Mouse (Mus musculus): ENCODE results near the gene E2f3. TPM values are rescaled to one million over a fixed set of nuclear protein-coding genes. Genes with fewer than 3 reads are reported as not detected.

E2f3 gene
- total RNA-seq, 2 experiments from 2014 or later: 16.4 to 17.8 TPM

DNA sequence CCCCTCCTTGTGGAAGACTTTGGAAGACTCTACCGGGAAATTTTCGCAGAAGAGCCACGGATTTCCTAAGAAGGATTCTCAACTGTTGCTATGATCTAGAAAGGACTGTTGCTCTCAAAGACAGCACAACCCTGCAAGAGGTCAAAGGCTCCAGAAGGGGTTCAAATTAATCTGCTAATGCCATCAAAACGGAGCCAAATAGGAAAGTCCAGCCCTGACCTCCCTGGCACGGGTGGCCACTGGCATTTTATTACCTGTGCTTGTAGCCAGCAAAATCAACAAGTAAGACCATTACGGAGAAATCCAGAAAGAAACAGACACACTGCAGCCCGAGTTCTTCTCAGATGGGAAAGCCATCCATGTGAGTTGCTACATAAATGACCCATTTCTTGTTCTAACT is 45.8 kb downstream of the E2f3 start:
- no peak for DNase-seq
- intact Hi-C loops (cut with DNase I): no loop called here

- no peak for DNase-seq
- intact Hi-C loops (cut with DNase I): no loop called here
These were observed 46.5 kb downstream of the E2f3 start for GRCm38 (mm10) chr13:29939399-29939798.

- intact Hi-C loops (cut with DNase I): no loop called here
- no peak for DNase-seq
These were observed 47.1 kb downstream of the E2f3 start for GRCm38 (mm10) chr13:29938776-29939175.

GRCm38 (mm10) chr13:29926168-29926567 is 59.7 kb downstream of the E2f3 start:
- intact Hi-C loops (cut with DNase I): no loop called here
- no peak for DNase-seq

DNA sequence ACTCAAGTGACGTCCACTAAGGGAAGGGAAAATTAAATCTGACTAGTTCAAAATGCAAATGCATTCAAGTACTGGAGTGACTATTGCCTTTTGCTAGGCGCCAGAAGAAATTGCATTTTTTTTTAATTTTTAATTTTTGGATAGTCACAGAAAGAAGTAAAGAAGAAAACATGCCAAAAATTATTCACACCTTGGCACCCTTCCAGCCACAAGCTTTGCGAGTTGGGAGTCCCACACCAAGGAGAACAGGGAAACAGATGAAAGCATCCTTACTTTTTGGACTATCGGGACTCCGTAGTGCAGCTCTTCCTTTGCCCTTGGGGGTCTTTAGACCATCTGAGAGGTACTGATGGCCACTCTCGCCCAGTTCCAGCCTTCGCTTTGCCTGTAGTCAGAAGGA is 66.0 kb downstream of the E2f3 start:
- DNase-seq: no peak
- intact Hi-C loops (cut with DNase I): no loop called here

- intact Hi-C loops (cut with DNase I): no loop called here
- no peak for DNase-seq
These were observed 69.3 kb downstream of the E2f3 start for GRCm38 (mm10) chr13:29916561-29916960.

DNA sequence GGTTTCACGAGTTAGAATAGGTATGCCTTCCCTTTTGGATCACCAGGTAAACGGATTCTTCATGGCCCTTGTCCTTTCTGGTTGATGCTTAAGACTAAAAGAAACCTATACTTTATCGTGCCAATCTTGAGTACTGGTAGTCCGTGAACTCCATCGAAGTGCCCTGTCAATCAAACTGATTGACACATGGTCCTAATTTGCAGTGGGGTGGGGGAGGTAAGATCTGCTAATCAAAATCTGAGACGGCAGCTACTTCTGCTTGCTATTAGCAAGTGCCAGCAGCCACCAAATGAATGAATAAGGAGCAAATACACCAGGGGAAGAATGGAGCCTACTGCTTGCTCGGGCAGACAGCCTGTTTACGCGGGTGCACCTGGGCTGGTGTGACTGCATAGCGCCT is 72.3 kb downstream of the E2f3 start:
- intact Hi-C loops (cut with DNase I): no loop called here
- DNase-seq: no peak

DNA sequence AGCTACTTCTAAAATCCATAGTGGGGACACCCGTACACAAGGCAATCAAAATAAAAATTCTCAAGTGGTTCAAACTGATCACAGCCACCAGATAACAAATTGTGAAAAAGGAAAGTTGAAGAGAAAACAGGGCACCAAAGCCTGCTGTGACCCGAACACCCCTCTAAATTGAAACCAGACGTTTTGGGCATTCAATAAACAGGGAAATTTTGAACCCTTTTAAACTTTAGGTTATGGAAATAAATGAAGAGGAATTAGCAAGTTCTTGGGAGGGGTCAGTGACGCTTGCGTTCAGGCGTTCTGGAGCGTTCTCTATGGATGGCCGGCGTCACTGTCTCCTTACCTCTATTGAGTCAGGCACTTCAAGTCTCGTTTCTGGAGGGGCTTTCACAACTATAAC is 72.8 kb downstream of the E2f3 start:
- intact Hi-C loops (cut with DNase I): no loop called here
- DNase-seq: no peak

DNA sequence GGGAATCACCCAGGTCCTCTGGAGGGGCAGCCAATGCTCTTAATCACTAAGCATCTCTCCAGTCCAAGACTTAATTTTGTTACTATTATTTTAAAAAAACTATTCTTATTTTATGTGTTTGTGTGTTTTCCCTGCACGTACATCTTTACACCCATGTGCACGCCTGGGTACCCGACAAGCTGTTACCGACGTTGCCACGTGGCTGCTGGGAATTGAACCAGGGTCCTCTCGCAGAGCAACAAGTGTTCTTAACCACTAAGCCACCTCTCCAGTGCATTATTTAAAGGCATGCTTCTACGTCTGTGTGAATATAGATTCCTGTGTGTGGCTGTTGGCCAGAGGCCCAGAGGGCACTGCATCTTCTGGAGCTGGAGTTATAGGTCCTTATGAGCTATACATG is 73.6 kb downstream of the E2f3 start:
- DNase-seq: no peak
- intact Hi-C loops (cut with DNase I): no loop called here

DNA sequence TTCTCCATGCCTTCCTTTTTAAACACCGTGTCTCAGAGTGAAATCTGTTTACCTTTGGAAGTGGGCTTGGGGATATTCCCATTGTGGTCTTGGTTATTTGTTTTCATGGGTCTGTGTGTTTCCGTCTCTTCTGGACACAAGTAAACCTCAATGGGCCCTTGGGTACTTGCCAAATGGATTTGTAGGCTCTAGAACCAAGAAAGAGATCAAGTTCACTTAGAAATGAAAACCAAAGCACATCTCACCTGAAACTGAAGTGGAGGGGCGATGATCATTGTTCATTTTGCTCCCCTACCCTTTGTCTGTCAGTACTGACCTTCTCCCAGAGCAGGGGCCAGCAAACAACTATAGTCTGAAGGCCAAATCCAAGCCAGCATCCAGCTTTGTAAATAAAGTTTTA is 74.7 kb downstream of the E2f3 start:
- intact Hi-C loops (cut with DNase I): no loop called here

DNA sequence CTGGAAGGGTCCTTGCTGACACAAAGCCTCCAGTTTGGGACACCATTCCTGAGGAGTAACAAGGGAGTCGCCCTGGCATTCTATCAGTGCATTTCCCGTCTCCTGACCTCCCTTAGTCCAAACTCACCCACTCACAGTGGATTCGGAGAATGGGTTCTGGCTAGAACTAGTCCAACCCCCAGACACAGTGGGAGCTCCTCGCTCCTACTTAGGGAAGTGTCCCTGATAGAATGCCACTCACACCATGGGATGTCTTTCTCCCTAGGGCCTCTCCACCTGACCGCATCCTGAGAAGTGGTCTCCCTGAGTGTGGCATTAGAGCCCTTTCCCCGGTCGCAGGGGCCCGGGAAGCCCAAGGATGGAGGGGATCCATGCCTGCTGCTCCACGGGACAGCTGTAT is 77.4 kb downstream of the E2f3 start:
- DNase-seq: no peak
- intact Hi-C loops (cut with DNase I): no loop called here

More for the DNA sequence above, 74.7 kb downstream of the E2f3 start:
- no peak for DNase-seq

- no peak for DNase-seq
- intact Hi-C loops (cut with DNase I): no loop called here
These were observed 77.9 kb downstream of the E2f3 start for GRCm38 (mm10) chr13:29907995-29908394.

DNA sequence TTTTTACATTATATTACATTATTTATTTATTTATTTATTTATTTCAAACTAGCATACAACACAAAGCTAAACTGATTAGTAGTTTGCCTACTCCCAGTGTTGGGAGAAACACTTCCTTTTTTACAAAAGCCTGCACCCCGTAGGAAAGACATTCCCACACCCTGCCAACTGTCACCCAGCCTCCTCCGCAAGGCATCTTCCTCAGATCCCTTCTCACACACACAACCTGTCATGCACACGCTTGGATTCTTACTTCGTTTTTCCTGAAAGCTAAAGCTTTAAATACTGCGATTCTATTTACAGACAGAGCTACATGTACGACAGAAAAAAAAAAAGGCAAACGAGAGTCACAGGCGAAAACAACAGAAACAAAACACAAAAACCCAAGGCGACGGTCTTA is 79.1 kb downstream of the E2f3 start:
- intact Hi-C loops (cut with DNase I): no loop called here
- DNase-seq: no peak

DNA sequence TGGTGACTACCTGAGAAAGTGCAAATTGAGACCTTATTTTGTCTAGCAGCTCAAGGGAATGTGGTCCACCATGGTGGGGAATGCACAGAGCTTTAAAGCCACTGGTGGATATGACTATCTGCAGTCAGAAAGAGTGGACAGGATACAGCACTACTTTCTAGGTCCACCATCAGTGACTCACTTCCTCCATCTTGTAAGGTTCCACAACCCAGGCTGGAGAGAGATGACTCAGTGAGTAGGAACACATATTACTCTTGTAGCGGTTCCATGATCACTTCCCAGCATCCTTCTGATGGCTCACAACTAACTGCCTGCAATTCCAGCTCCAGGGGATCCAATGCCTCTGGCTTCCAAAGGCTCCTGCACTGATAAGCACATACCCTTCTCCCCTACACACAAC is 82.5 kb downstream of the E2f3 start:
- intact Hi-C loops (cut with DNase I): no loop called here
- no peak for DNase-seq

DNA sequence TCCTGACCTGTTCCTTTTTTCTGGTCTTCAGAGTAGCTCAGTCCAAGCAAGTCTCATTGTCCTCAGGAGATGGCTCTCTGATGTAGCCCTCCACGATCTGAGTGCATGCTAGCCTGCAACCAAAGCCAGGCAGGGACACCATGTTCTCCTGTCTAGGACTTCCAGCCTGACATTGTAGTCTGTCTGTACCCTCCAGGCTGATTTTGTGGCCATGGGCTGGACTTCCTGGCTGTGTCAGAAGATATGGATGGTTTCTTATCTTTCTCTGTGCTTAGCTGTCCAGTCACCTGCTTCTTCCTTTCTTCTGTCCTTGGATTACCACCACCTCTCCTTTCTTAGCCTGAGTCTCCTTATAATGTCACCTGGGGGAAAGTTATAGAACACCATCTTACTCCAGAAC is 83.2 kb downstream of the E2f3 start:
- intact Hi-C loops (cut with DNase I): no loop called here
- no peak for DNase-seq

DNA sequence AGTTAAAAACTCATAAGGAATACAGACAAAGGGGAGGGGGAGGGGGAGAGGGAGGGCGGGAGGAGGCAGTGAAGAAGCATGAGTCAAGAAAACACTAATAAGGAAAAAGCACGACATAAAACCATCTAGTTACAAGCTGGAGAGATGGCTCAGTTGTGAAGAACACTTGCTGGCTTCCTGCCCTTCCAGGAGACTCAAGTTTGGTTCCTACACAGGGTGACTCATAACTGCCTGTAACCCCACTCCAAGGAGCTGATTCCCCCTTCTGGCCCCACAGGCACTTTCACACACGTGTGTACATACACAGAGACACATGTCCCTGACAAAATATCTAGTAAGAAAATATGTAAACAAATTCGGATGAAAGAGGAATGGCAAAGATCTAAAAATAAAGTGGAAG is 84.2 kb downstream of the E2f3 start:
- no peak for DNase-seq
- intact Hi-C loops (cut with DNase I): no loop called here

DNA sequence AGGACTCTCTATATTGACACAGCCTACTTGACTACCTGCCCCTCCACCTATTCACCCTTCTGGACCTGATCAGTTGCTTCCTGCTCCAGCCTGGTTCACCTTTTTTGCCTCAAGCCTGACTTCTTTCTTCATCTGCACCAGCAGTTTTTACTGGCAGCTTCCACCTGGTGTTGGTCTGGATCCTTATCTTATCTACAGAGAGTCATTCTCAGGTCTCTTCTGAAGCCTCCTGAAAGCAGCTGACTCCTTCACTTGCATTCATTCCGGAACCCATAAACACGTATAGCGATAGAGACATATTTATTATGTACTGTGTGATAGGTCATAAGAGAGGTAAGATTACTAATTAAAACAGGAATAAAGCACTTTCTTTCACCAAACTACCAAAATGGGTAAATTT is 119.1 kb downstream of the E2f3 start:
- no peak for DNase-seq
- intact Hi-C loops (cut with DNase I): loop anchor here (10.0 kb wide), 1 partner anchor 398 kb away; no protein-coding TSS in a partner anchor

DNA sequence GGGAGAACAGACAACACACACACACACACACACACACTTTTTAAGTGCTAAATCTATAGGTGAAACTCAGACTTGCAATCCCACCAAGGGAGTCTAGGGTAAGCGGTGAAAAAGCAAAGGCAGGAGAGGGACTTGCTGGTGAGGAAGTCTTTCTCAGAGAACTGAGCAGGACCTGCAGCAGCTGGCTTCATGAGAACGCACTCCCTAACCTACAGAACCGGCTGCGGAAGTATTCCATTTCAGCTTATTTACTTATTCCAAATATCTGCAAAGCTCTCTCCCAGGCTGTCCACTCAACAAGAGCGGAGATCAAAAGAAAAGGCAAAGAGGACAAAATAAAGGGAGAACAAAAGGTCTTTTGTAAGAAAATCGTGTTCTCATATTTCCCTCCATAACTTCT is 121.5 kb downstream of the E2f3 start:
- DNase-seq: no peak
- intact Hi-C loops (cut with DNase I): loop anchor here (10.0 kb wide), 1 partner anchor 400 kb away; no protein-coding TSS in a partner anchor

- intact Hi-C loops (cut with DNase I): loop anchor here (10.0 kb wide), 1 partner anchor 405 kb away; no protein-coding TSS in a partner anchor
These were observed 125.8 kb downstream of the E2f3 start for GRCm38 (mm10) chr13:29860087-29860486.

GRCm38 (mm10) chr13:29857436-29857835 is 128.4 kb downstream of the E2f3 start:
- intact Hi-C loops (cut with DNase I): loop anchor here (5.0 kb wide), 1 partner anchor 125 kb away; no protein-coding TSS in a partner anchor
- no peak for DNase-seq

More at GRCm38 (mm10) chr13:29860087-29860486, 125.8 kb downstream of the E2f3 start:
- DNase-seq: no peak
